In the genomic region with DNA sequence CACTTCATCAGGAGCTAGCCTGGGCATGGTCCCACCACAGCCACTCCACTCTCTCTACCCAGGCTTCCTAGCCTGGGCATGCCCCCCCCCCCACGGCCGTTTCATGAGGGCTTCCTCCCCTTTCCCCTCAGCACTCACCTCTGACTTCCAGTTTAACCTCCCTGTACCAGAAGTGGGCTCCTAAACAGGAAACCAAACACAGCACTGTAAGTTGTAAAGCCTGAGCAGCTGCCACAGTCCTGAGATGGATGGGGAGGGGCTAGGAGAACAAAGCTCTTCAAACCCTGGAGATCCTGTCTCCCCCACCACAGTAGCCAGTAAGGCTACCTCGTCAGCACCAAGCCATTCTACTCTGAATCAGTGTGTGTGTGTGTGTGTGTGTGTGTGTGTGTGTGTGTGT, we compare ENCODE assay signal across 14 mouse cellular contexts. TPM values are rescaled to one million over a fixed set of nuclear protein-coding genes. Genes with fewer than 3 reads are reported as not detected.
DNase-seq lines count a peak whose midpoint lies in the region; ATAC-seq and TF ChIP-seq lines count a peak whose summit lies in the region.
"Had no signal": no experiment of that assay in that cellular context is flagged by ENCODE, and none has a peak within 500 bp of the region (broad histone marks: within the 10 kb centered on the region; RNA-seq: fewer than 3 reads in every experiment).

No protein-coding gene starts in this region.

- H3K27me3 ChIP-seq in heart, embryonic 11.5 days (ENCODE audit: control insufficient read depth, insufficient read depth, low read length) = no peaks in the 10 kb centered on the region; the same call in 1 of the 2 replicates
- no peaks in the 10 kb centered on the region; the same call in 1 of the 2 replicates for H3K27me3 ChIP-seq in liver, embryonic 14.5 days (ENCODE audit: control insufficient read depth, insufficient read depth, low read length)
- H3K27me3 ChIP-seq: limb, embryonic 15.5 days; midbrain, embryonic 15.5 days had no signal

- 0 out of 2 replicates have a peak, but pooled peaks have one; percentile 32 for ATAC-seq in heart, embryonic 11.5 days (replicated peaks; ENCODE audit: insufficient number of reproducible peaks, low FRiP score, low TSS enrichment)
- 0 out of 2 replicates have a peak, but pooled peaks have one; percentile 19 for ATAC-seq in liver, embryonic 14.5 days (ENCODE audit: insufficient read depth)
- ATAC-seq in common myeloid progenitor, adult 5-6 weeks (replicated peaks; ENCODE audit: low read depth, poor library complexity, severe bottlenecking) = peak; percentile 67
- ATAC-seq: midbrain, embryonic 15.5 days had no signal

- no peak overlapping the region for H3K4me2 ChIP-seq in heart, embryonic 11.5 days
- no peak overlapping the region for H3K4me2 ChIP-seq in liver, embryonic 14.5 days (ENCODE audit: low read depth)
- H3K4me2 ChIP-seq: hindbrain, embryonic 12.5 days; limb, embryonic 15.5 days; midbrain, embryonic 15.5 days had no signal

- H3K9me3 ChIP-seq in heart, embryonic 11.5 days (replicated peaks; ENCODE audit: control insufficient read depth, low read length) = no peaks in the 10 kb centered on the region
- no peaks in the 10 kb centered on the region for H3K9me3 ChIP-seq in liver, embryonic 14.5 days (ENCODE audit: control insufficient read depth, low read length)
- H3K9me3 ChIP-seq: forebrain, embryonic 10.5 days; hindbrain, embryonic 12.5 days; limb, embryonic 15.5 days; midbrain, embryonic 15.5 days had no signal

- H3K4me1 ChIP-seq in heart, embryonic 11.5 days (ENCODE audit: control insufficient read depth, insufficient read depth, low read length) = no peaks in the 10 kb centered on the region
- peaks cover 0 to 5% of the 10 kb centered on the region in 2 experiments; a peak in 2 of 4 replicates for H3K4me1 ChIP-seq in liver, embryonic 14.5 days (replicated peaks; ENCODE audit: control insufficient read depth in 2 of 2, insufficient read depth in 2 of 2, low read length in 1 of 2)
- H3K4me1 ChIP-seq: midbrain, embryonic 15.5 days had no signal

- H3K9ac ChIP-seq in heart, embryonic 11.5 days (ENCODE audit: low read depth, low read length) = no peak overlapping the region
- no peak overlapping the region for H3K9ac ChIP-seq in liver, embryonic 14.5 days (replicated peaks)
- H3K9ac ChIP-seq: hindbrain, embryonic 12.5 days; limb, embryonic 15.5 days; midbrain, embryonic 15.5 days had no signal

- intact Hi-C loops in heart, postnatal 36 days (cut with DNase I) = no loop called here

- TF ChIP-seq EP300 in liver, embryonic 14.5 days (IDR thresholded peaks at IDR 0.05; ENCODE audit: low read depth) = no peak

- WGBS in heart, embryonic 11.5 days (ENCODE audit: insufficient replicate concordance) = 38% methylated on average over 3 of the region's 3 CpGs
- WGBS in liver, embryonic 14.5 days (ENCODE audit: insufficient replicate concordance) = 16% methylated on average over 3 of the region's 3 CpGs

- no peak for TF ChIP-seq CTCF in liver, embryonic 14.5 days (IDR thresholded peaks at IDR 0.05; ENCODE audit: low read depth)

- 0 out of 2 replicates have a peak overlapping the region, but pooled peaks have one; percentile 11 for H3K27ac ChIP-seq in heart, embryonic 11.5 days (ENCODE audit: low read depth, low read length)
- no peak overlapping the region for H3K27ac ChIP-seq in liver, embryonic 14.5 days
- H3K27ac ChIP-seq: forebrain, embryonic 10.5 days; hindbrain, embryonic 12.5 days; layer of hippocampus, adult 2 months; limb, embryonic 15.5 days; midbrain, embryonic 15.5 days had no signal

- DNase-seq in heart, postnatal 36 days = no peak
- DNase-seq in liver, embryonic 14.5 days (ENCODE audit: low read depth in 3 of 3, low spot score in 3 of 3) = no peak
- DNase-seq in liver (no peak), MN1 (ENCODE audit: low spot score) (no peak)
- DNase-seq in thymus, postnatal 0 days (ENCODE audit: low spot score) = peak; percentile 84
- no peak for DNase-seq in spleen, postnatal 36 days (ENCODE audit: low spot score in 2 of 2)
- DNase-seq: B cell, adult 2 months had no signal

- no peak overlapping the region for H3K4me3 ChIP-seq in heart, embryonic 11.5 days (ENCODE audit: low read depth, low read length)
- no peak overlapping the region for H3K4me3 ChIP-seq in liver, embryonic 14.5 days (ENCODE audit: insufficient read depth in 1 of 2, low read depth in 2 of 2, low read length in 2 of 2)
- H3K4me3 ChIP-seq: forebrain, embryonic 10.5 days; hindbrain, embryonic 12.5 days; layer of hippocampus, adult 2 months; limb, embryonic 15.5 days; midbrain, embryonic 15.5 days had no signal

- H3K36me3 ChIP-seq in heart, embryonic 11.5 days (ENCODE audit: control insufficient read depth, insufficient read depth, low read length) = no peaks in the 10 kb centered on the region
- no peaks in the 10 kb centered on the region for H3K36me3 ChIP-seq in liver, embryonic 14.5 days (replicated peaks; ENCODE audit: control insufficient read depth, insufficient read depth, low read depth)
- H3K36me3 ChIP-seq: forebrain, embryonic 10.5 days; hindbrain, embryonic 12.5 days; limb, embryonic 15.5 days; midbrain, embryonic 15.5 days had no signal

RNA-seq across cellular contexts. Expression of gene Ppp1r13b, which starts 6.1 kb away (rescaled TPM):
- 15.8 and 16.5 TPM in 2 replicates for polyA plus RNA-seq in heart, embryonic 11.5 days (2014; fragmentation: Nextera tagmentation; extraction: Ambion mirVana)
- total RNA-seq in heart, postnatal 36 days (2021) = 10 to 100 TPM; 19.7 to 20.3 TPM
- polyA plus RNA-seq in liver, embryonic 14.5 days (2012; rRNA removed) = 2.5 and 2.8 TPM in 2 replicates
- 2.9 and 3.6 TPM in 2 replicates for polyA plus RNA-seq in liver, embryonic 14.5 days (2014; fragmentation: Nextera tagmentation; extraction: Ambion mirVana)
- total RNA-seq in common myeloid progenitor, adult 5-6 weeks (2017) = 12.7 and 18.3 TPM in 2 replicates
- 17.0 and 18.3 TPM in 2 replicates for polyA plus RNA-seq in thymus, postnatal 0 days (2015; fragmentation: Nextera tagmentation; extraction: Ambion mirVana)

RNA-seq across cellular contexts. Expression of gene Atp5mpl, which starts 52.7 kb away (rescaled TPM):
- polyA plus RNA-seq in heart, embryonic 11.5 days (2014; fragmentation: Nextera tagmentation; extraction: Ambion mirVana) = 1,282 and 1,314 TPM in 2 replicates
- 1,000 to 10,000 TPM; 1,342 to 1,403 TPM for total RNA-seq in heart, postnatal 36 days (2021)
- polyA plus RNA-seq in liver, embryonic 14.5 days (2012; rRNA removed) = 139 and 170 TPM in 2 replicates
- 631 and 642 TPM in 2 replicates for polyA plus RNA-seq in liver, embryonic 14.5 days (2014; fragmentation: Nextera tagmentation; extraction: Ambion mirVana)
- 466 and 542 TPM in 2 replicates for total RNA-seq in common myeloid progenitor, adult 5-6 weeks (2017)
- polyA plus RNA-seq in thymus, postnatal 0 days (2015; fragmentation: Nextera tagmentation; extraction: Ambion mirVana) = 879 and 927 TPM in 2 replicates

RNA-seq across cellular contexts. Expression of gene Tdrd9, which starts 57.3 kb away (rescaled TPM):
- 0.23 and 0.31 TPM in 2 replicates for polyA plus RNA-seq in heart, embryonic 11.5 days (2014; fragmentation: Nextera tagmentation; extraction: Ambion mirVana)
- total RNA-seq in heart, postnatal 36 days (2021) = under 1 TPM in 1 of 2 experiments, not detected in 1; 0.33 TPM
- 0.01 and 0.06 TPM in 2 replicates for polyA plus RNA-seq in liver, embryonic 14.5 days (2012; rRNA removed)
- 0.04 TPM in 1 of 2 replicates, not detected in the other for polyA plus RNA-seq in liver, embryonic 14.5 days (2014; fragmentation: Nextera tagmentation; extraction: Ambion mirVana)
- 0.09 TPM in 1 of 2 replicates, not detected in the other for total RNA-seq in common myeloid progenitor, adult 5-6 weeks (2017)
- polyA plus RNA-seq in thymus, postnatal 0 days (2015; fragmentation: Nextera tagmentation; extraction: Ambion mirVana) = 0.12 and 0.16 TPM in 2 replicates
